Mouse (Mus musculus): ENCODE results near the gene Pitpnm2.

DNA sequence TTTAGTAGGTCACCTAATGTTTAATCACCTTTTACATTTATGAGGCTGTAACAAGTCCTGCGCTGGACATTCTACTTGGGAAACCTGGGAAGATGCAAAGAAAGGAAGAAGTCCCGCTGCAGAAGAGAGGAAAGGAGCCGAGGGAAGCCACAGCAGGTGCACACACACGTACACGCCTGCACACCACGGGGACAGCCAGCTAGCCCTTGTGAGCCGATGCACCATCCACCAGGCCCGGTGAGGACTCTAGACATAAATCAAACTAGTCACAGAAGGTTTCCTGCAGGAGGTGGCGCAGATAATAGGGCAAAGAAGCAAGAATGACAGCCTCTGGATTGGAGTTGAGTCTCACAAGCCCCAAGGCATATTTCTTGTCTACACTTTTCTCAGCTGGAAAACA is 19.1 kb downstream of the Pitpnm2 start:
- TF ChIP-seq POLR2A (IDR thresholded peaks at IDR 0.05; ENCODE audit: extremely low read depth, insufficient read depth, low read length) (no peak), CTCF (IDR thresholded peaks at IDR 0.05; ENCODE audit: extremely low read depth, insufficient read depth, low read length) (no peak)

Measured in cortical plate, adult 2 months (tissue).